Comparison of ENCODE assay signal across 8 mouse cellular contexts in genomic region chr2:71055300-71056114, GRCm38 (mm10). TPM values are rescaled to one million over a fixed set of nuclear protein-coding genes. Genes with fewer than 3 reads are reported as not detected.
DNase-seq lines count a peak whose midpoint lies in the region; ATAC-seq lines count a peak whose summit lies in the region.

TSS of gene Dcaf17 (plus strand) at chr2:71055328.
TSS of gene Mettl8 (minus strand) at chr2:71055583.

- peak; percentile 93 for DNase-seq in MEL-GATA-1-ER (ENCODE audit: extremely low read depth, low read depth)
- peak; percentile 88 for DNase-seq in cerebellum, adult 8-10 months
- DNase-seq in forelimb bud, embryonic 11.5 days (ENCODE audit: low read depth, low spot score), result peak; percentile 96
- peak; percentile 51 for DNase-seq in layer of hippocampus, adult 9-10 months (ENCODE audit: low spot score)
- peak; percentile 78 for DNase-seq in ovary, postnatal 10 days (ENCODE audit: low spot score)
- peak; percentile 96 for DNase-seq in thymus, postnatal 10 days (ENCODE audit: low spot score in 2 of 2)

- peak within 1 kb of the TSS; percentile 92 for H3K27ac ChIP-seq in lung, embryonic 16.5 days (ENCODE audit: low read length)

- peak within 1 kb of the TSS; percentile 66 for H3K4me2 ChIP-seq in lung, embryonic 16.5 days (ENCODE audit: low read depth, low read length)

- H3K9me3 ChIP-seq in lung, embryonic 16.5 days (ENCODE audit: control insufficient read depth, low read length), result no peaks in the 10 kb centered on the region

- peak within 1 kb of the TSS; percentile 60 for H3K4me3 ChIP-seq in lung, embryonic 16.5 days (ENCODE audit: low read length)

- peak within 1 kb of the TSS; percentile 74 for H3K9ac ChIP-seq in lung, embryonic 16.5 days (ENCODE audit: low read length)

- WGBS in lung, embryonic 16.5 days, result under 1% methylated on average over 55 of the region's 57 CpGs

- peaks cover 13% of the 10 kb centered on the region for H3K4me1 ChIP-seq in lung, embryonic 16.5 days (replicated peaks; ENCODE audit: control insufficient read depth, insufficient read depth, low read length)

- no peaks in the 10 kb centered on the region for H3K27me3 ChIP-seq in lung, embryonic 16.5 days (ENCODE audit: control insufficient read depth, insufficient read depth, low read depth, low read length)

- ATAC-seq in hematopoietic stem cell, adult 5-6 weeks (replicated peaks in 1 of 2; ENCODE audit: insufficient read depth in 1 of 2, low FRiP score in 2 of 2, low TSS enrichment in 1 of 2, low read depth in 1 of 2, poor library complexity in 2 of 2, severe bottlenecking in 2 of 2), result peak; percentile 96 to 98
- peak; percentile 99 for ATAC-seq in lung, embryonic 16.5 days (ENCODE audit: low read depth)

- H3K36me3 ChIP-seq in lung, embryonic 16.5 days (ENCODE audit: control insufficient read depth, insufficient read depth, low read length), result peaks cover 7% of the 10 kb centered on the region; the same call in 1 of the 2 replicates

RNA-seq across cellular contexts. Expression of gene Dcaf17, which starts in this region (rescaled TPM):
- 16.7 and 17.2 TPM in 2 replicates for total RNA-seq in hematopoietic stem cell, adult 5-6 weeks (2017)
- 37.3 and 38.6 TPM in 2 replicates for polyA plus RNA-seq in lung, embryonic 16.5 days (2015; fragmentation: Nextera tagmentation; extraction: Ambion mirVana)

RNA-seq across cellular contexts. Expression of gene Mettl8, which starts in this region (rescaled TPM):
- total RNA-seq in hematopoietic stem cell, adult 5-6 weeks (2017), result 14.1 and 20.8 TPM in 2 replicates
- polyA plus RNA-seq in lung, embryonic 16.5 days (2015; fragmentation: Nextera tagmentation; extraction: Ambion mirVana), result 15.4 and 16.0 TPM in 2 replicates

Comparison
In these comparisons a context has a peak if more than half of its experiments do, and no peak if none do; other contexts are left out.
1. Peak in every context shown above with its lines: DNase-seq, ATAC-seq, H3K4me3 ChIP-seq and H3K27ac ChIP-seq.